Mouse (Mus musculus): Measurements from ENCODE around the gene Calcb. TPM values are rescaled to one million over a fixed set of nuclear protein-coding genes. Genes with fewer than 3 reads are reported as not detected.

The Calcb gene
- polyA plus RNA-seq, 1 experiment from 2014 or later = 12.9 TPM

DNA sequence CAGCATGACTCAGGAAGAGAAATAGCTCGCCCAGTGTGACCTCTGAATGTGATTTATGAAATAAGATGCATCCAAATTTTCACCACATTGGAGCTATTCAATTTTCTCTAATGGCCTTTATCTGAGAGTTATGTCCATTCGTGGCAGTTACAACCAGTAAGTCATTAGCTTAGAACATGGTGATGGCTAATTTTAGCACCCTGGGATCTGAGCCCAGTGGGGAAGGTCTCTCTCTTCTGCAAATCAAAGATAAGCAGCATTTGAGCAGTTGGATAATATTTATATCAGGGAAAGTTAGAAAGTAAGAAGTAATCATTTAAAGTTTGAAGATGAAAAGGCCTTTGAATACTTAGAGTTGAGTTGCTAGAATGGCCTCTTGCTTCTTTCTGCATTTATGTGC, 44.2 kb downstream of the Calcb start:
- Histone ChIP-seq H3K4me1 (replicated peaks; ENCODE audit: control insufficient read depth, insufficient read depth, low read length) (no peaks in the 10 kb centered on the region), H3K9me3 (ENCODE audit: control insufficient read depth) (no peaks in the 10 kb centered on the region), H3K27ac (ENCODE audit: low read depth, low read length) (no peak overlapping the region), H3K36me3 (ENCODE audit: control insufficient read depth, insufficient read depth) (no peaks in the 10 kb centered on the region), H3K9ac (ENCODE audit: low read depth, low read length) (no peak overlapping the region), H3K4me3 (ENCODE audit: low read depth, low read length) (no peak overlapping the region), H3K27me3 (replicated peaks; ENCODE audit: control insufficient read depth, insufficient read depth, low read length) (no peaks in the 10 kb centered on the region), H3K4me2 (replicated peaks; ENCODE audit: low read depth) (no peak overlapping the region)
- TF ChIP-seq CTCF (IDR thresholded peaks at IDR 0.05; ENCODE audit: low read depth) = no peak
- 51% methylated on average over 2 of the region's 2 CpGs for WGBS
- ATAC-seq = no peak

DNA sequence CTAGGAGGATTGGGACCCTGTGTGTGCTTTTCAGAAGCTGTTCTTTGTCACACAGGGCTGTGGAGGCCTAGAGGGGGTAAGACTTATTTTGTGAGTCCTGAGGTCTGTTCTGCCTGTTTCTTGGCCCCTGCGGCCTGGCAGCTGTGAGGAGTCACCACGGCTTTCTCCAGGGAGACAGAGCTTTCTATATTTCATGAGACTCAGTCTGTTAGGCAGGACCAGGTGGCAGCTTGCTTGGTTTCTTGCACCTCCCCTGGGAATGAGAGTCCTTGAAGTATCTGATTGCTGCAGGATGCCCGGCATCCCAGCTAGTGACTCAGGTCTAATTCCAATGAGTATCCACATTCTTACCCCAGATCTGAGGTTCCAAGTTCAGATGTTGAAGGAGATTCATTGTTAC, 46.8 kb downstream of the Calcb start:
- Histone ChIP-seq H3K4me1 (replicated peaks; ENCODE audit: control insufficient read depth, insufficient read depth, low read length) (no peaks in the 10 kb centered on the region), H3K4me2 (replicated peaks; ENCODE audit: low read depth) (no peak overlapping the region), H3K27ac (ENCODE audit: low read depth, low read length) (no peak overlapping the region), H3K9ac (ENCODE audit: low read depth, low read length) (no peak overlapping the region), H3K27me3 (replicated peaks; ENCODE audit: control insufficient read depth, insufficient read depth, low read length) (no peaks in the 10 kb centered on the region), H3K36me3 (ENCODE audit: control insufficient read depth, insufficient read depth) (no peaks in the 10 kb centered on the region), H3K9me3 (ENCODE audit: control insufficient read depth) (no peaks in the 10 kb centered on the region), H3K4me3 (ENCODE audit: low read depth, low read length) (no peak overlapping the region)
- TF ChIP-seq CTCF (IDR thresholded peaks at IDR 0.05; ENCODE audit: low read depth) = no peak
- WGBS = 78% methylated on average over 3 of the region's 3 CpGs
- no peak for ATAC-seq

DNA sequence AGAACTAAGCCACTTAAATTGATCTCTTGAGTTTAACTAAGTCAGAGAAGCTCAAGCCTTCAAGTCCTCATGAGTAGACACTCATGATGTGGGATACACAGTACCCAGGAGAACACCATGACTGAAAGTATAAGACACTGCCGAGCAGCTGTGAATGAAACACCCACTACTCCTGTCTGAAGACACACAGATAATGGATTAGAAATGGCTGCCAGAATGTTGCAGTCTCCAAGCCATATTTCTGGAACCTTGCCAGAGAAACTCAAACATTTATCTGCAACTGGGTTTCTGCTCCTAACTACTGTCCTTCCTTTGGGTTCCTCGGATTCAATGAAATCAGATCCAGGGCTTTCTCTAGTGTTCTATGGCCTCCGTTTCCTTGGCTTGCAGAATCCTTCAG, 48.1 kb downstream of the Calcb start:
- Histone ChIP-seq H3K9ac (ENCODE audit: low read depth, low read length) (no peak overlapping the region), H3K36me3 (ENCODE audit: control insufficient read depth, insufficient read depth) (no peaks in the 10 kb centered on the region), H3K4me3 (ENCODE audit: low read depth, low read length) (no peak overlapping the region), H3K27me3 (replicated peaks; ENCODE audit: control insufficient read depth, insufficient read depth, low read length) (no peaks in the 10 kb centered on the region), H3K9me3 (ENCODE audit: control insufficient read depth) (no peaks in the 10 kb centered on the region), H3K4me1 (replicated peaks; ENCODE audit: control insufficient read depth, insufficient read depth, low read length) (no peaks in the 10 kb centered on the region), H3K27ac (ENCODE audit: low read depth, low read length) (no peak overlapping the region), H3K4me2 (replicated peaks; ENCODE audit: low read depth) (no peak overlapping the region)
- no peak for ATAC-seq
- no peak for TF ChIP-seq CTCF (IDR thresholded peaks at IDR 0.05; ENCODE audit: low read depth)
- WGBS = 69% methylated on average over 3 of the region's 3 CpGs

DNA sequence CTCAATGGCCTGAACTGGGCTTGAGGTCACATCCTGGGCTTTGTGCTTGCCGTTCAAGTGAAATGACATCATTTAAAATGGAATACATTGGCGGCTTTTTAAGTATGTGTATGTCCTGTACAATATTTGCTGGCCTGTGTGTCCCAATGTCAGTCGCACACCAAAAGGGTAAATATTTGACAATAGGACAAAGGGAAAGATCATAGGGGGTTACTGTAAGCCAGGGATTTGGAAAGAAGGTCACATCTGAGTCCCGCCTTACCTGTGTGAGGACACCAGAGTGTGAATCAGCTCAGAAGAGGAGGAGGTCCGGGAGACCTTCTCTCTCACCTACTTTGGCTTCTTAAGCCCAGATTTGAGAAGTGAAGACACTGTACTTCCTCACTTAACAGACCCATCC, 50.1 kb downstream of the Calcb start:
- no peak overlapping the region for H3K4me2 ChIP-seq (replicated peaks; ENCODE audit: low read depth)
- TF ChIP-seq CTCF (IDR thresholded peaks at IDR 0.05; ENCODE audit: low read depth) = no peak
- no peak overlapping the region for H3K9ac ChIP-seq (ENCODE audit: low read depth, low read length)
- 84% methylated on average over 5 of the region's 5 CpGs for WGBS
- ATAC-seq = no peak
- no peaks in the 10 kb centered on the region for H3K9me3 ChIP-seq (ENCODE audit: control insufficient read depth)
- no peaks in the 10 kb centered on the region for H3K27me3 ChIP-seq (replicated peaks; ENCODE audit: control insufficient read depth, insufficient read depth, low read length)
- peaks cover 3% of the 10 kb centered on the region; the same call in 1 of the 2 replicates for H3K4me1 ChIP-seq (replicated peaks; ENCODE audit: control insufficient read depth, insufficient read depth, low read length)
- H3K36me3 ChIP-seq (ENCODE audit: control insufficient read depth, insufficient read depth) = no peaks in the 10 kb centered on the region
- no peak overlapping the region for H3K27ac ChIP-seq (ENCODE audit: low read depth, low read length)
- no peak overlapping the region for H3K4me3 ChIP-seq (ENCODE audit: low read depth, low read length)

DNA sequence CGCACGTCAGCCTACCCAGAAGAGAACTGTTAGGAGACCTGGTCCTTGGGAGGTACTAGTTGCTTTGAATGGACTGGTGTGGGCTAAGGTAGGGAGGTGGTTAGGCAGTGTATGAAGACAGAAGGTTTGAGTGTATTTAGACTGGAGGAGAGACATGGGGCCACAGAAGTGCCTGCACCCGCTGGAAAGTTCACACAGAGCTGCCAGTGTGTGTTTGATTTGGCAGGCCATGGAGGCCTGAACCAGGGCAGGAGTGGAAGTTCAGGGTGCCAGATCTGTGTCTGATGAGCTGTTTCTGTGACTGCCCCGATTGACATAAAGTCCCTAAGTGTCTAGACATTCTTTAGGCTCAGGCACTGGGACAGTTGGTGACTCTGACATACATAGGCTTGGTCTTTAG, 50.6 kb downstream of the Calcb start:
- Histone ChIP-seq H3K4me1 (replicated peaks; ENCODE audit: control insufficient read depth, insufficient read depth, low read length) (peaks cover 3% of the 10 kb centered on the region; the same call in 1 of the 2 replicates), H3K36me3 (ENCODE audit: control insufficient read depth, insufficient read depth) (no peaks in the 10 kb centered on the region), H3K9ac (ENCODE audit: low read depth, low read length) (no peak overlapping the region), H3K27me3 (replicated peaks; ENCODE audit: control insufficient read depth, insufficient read depth, low read length) (no peaks in the 10 kb centered on the region), H3K9me3 (ENCODE audit: control insufficient read depth) (no peaks in the 10 kb centered on the region), H3K4me3 (ENCODE audit: low read depth, low read length) (no peak overlapping the region), H3K4me2 (replicated peaks; ENCODE audit: low read depth) (no peak overlapping the region), H3K27ac (ENCODE audit: low read depth, low read length) (no peak overlapping the region)
- no peak for ATAC-seq
- WGBS = 87% methylated on average over 4 of the region's 4 CpGs
- no peak for TF ChIP-seq CTCF (IDR thresholded peaks at IDR 0.05; ENCODE audit: low read depth)

DNA sequence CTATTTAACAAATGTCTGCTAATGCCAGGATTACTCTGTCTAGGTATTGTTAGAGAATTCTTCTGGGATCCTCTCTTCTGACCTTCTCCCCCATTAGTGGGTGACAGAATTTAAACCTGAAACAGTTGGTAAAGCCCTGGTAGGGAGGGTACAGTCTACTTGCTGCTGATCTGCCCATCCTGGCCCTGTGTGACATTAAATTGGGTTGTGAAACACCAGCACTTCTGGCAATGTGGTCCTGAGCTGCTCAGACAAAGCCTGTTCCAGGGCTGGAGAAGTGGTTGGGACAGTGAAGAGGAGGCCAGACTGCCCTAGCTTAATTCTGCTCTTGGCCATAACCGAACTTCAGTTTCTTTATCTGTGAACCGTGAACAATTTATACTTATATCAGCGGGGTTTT, 52.1 kb downstream of the Calcb start:
- WGBS = 90% methylated on average over 3 of the region's 3 CpGs
- Histone ChIP-seq H3K4me3 (ENCODE audit: low read depth, low read length) (no peak overlapping the region), H3K4me1 (replicated peaks; ENCODE audit: control insufficient read depth, insufficient read depth, low read length) (peaks cover 3% of the 10 kb centered on the region; the same call in 1 of the 2 replicates), H3K36me3 (ENCODE audit: control insufficient read depth, insufficient read depth) (no peaks in the 10 kb centered on the region), H3K27ac (ENCODE audit: low read depth, low read length) (no peak overlapping the region), H3K9me3 (ENCODE audit: control insufficient read depth) (no peaks in the 10 kb centered on the region), H3K9ac (ENCODE audit: low read depth, low read length) (no peak overlapping the region), H3K4me2 (replicated peaks; ENCODE audit: low read depth) (no peak overlapping the region), H3K27me3 (replicated peaks; ENCODE audit: control insufficient read depth, insufficient read depth, low read length) (no peaks in the 10 kb centered on the region)
- TF ChIP-seq CTCF (IDR thresholded peaks at IDR 0.05; ENCODE audit: low read depth) = no peak
- no peak for ATAC-seq

DNA sequence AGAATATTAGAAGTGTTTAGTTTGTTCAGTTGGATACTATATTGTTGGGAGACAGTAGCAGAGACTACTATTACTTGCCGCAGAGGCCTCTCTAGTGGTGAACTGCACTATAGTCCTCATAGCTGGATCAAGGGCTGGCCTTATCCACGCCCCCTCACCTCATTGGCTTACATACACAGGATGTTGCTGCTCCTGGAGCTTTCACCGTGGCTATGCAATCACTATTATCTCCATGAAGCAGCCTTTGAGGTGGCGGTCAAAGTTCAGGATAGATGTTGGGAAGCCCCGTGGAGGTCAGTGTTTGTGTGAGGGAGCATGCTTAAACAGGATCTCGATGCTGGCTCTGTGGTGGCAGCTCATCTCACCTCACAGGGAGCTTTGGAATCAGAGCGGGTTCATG, 53.4 kb downstream of the Calcb start:
- Histone ChIP-seq H3K27ac (ENCODE audit: low read depth, low read length) (no peak overlapping the region), H3K4me3 (ENCODE audit: low read depth, low read length) (no peak overlapping the region), H3K9me3 (ENCODE audit: control insufficient read depth) (no peaks in the 10 kb centered on the region), H3K9ac (ENCODE audit: low read depth, low read length) (no peak overlapping the region), H3K4me2 (replicated peaks; ENCODE audit: low read depth) (no peak overlapping the region), H3K27me3 (replicated peaks; ENCODE audit: control insufficient read depth, insufficient read depth, low read length) (no peaks in the 10 kb centered on the region), H3K36me3 (ENCODE audit: control insufficient read depth, insufficient read depth) (no peaks in the 10 kb centered on the region), H3K4me1 (replicated peaks; ENCODE audit: control insufficient read depth, insufficient read depth, low read length) (peaks cover 3% of the 10 kb centered on the region; the same call in 1 of the 2 replicates)
- WGBS = 55% methylated on average over 7 of the region's 7 CpGs
- TF ChIP-seq CTCF (IDR thresholded peaks at IDR 0.05; ENCODE audit: low read depth) = no peak
- peak; percentile 66 for ATAC-seq

Other genes starting within 250 kb of the Calcb start
- gene Cyp2r1, start 155.7 kb upstream of the Calcb start, polyA plus RNA-seq (2015; fragmentation: Nextera tagmentation; extraction: Ambion mirVana) = 1.8 and 2.8 TPM in 2 replicates
- 1.7 and 2.6 TPM in 2 replicates for gene Calca, start 82.3 kb upstream of the Calcb start, polyA plus RNA-seq (2015; fragmentation: Nextera tagmentation; extraction: Ambion mirVana)
- gene Insc, start 25.1 kb downstream of the Calcb start, polyA plus RNA-seq (2015; fragmentation: Nextera tagmentation; extraction: Ambion mirVana) = 8.3 and 9.9 TPM in 2 replicates

Measured in intestine, postnatal 0 days (tissue).